Mouse (Mus musculus) layer of hippocampus, postnatal 36 days (tissue): ENCODE data around the gene Vipas39. TPM values are rescaled to one million over a fixed set of nuclear protein-coding genes. Genes with fewer than 3 reads are reported as not detected.

ENCODE experiments used
- DNase-seq, 2 experiments: peaks; one replicate each; pipeline ENCODE4 v3.0.0; 2022
- microRNA-seq, 2 experiments: library from miRNA; unstranded; fragments of <30 nt; microRNA quantifications; one replicate each; pipeline ENCODE4 v1.2.0; 2021
- total RNA-seq, 2 experiments: library from RNA; stranded (reverse); gene quantifications; 2 replicates each; pipeline ENCODE4 v1.2.3; 2021

Vipas39 gene
- total RNA-seq, 2 experiments from 2014 or later = 52.3 to 60.7 TPM

DNA sequence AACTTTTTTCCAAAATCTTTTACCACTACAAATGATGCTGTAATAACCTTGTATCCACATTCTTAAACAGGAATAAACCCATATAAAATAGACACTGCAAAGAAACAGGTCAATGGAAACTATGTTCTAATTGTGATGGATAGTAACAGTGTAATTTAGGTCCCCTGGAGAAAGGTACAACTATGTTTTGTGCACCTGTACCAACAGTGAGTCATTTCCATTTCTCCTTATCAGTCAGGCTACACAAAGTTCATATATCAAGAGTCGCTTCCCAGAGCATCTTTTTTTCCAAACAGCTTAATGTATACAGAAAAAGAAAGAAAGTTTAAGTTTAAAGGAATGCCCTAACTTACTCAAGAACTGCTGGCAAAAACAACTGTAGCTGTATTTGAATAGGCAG, 71.0 kb downstream of the Vipas39 start:
- DNase-seq = no peak

DNA sequence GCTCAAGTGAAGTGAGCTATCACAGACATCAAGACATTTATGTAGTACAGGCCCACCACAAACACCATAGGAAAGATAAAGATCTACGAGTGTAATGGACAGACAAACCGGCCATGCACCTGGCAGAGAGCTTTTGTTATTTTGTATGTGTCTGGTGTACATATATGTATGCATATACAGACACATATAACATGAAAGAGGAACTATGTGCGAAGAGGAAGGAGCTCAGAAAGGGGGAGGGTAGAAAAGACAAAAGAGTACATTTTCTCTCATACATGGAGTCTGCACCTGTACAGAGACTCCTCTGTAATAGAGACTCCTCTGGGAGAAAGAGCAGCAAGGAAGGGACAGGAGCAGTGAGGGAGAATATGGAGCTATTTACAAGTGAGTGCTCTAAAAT, 73.0 kb downstream of the Vipas39 start:
- DNase-seq = no peak

Small RNAs within 50 kb of the gene (microRNA-seq; reads per million reads assigned to microRNA genes)
- gene Gm47293 = 0 reads per million in 2 experiments

Other genes with a start within 250 kb of the Vipas39 start
- 10 to 100 TPM; 36.2 to 36.4 TPM for gene Tmem63c, start 244.9 kb downstream of the Vipas39 start, total RNA-seq
- 1 to 10 TPM; 2.5 TPM for gene Ngb, start 163.7 kb downstream of the Vipas39 start, total RNA-seq
- gene Gstz1, start 119.1 kb downstream of the Vipas39 start, total RNA-seq = 10 to 100 TPM; 47.3 to 48.1 TPM
- 10 to 100 TPM; 17.5 TPM for gene Pomt2, start 118.3 kb downstream of the Vipas39 start, total RNA-seq
- 1 to 10 TPM; 2.7 to 2.9 TPM for gene Samd15, start 66.5 kb downstream of the Vipas39 start, total RNA-seq
- gene Tmed8, start 65.8 kb downstream of the Vipas39 start, total RNA-seq = 10 to 100 TPM; 29.4 to 30.4 TPM
- 1 to 10 TPM; 2.6 to 3.7 TPM for gene Noxred1, start 27.5 kb downstream of the Vipas39 start, total RNA-seq
- 100 to 1,000 TPM; 198 to 207 TPM for gene Ahsa1, start 223 bp upstream of the Vipas39 start, total RNA-seq
- under 1 TPM in 1 of 2 experiments, not detected in 1; 0.42 TPM for gene Ism2, start 33.4 kb upstream of the Vipas39 start, total RNA-seq
- 10 to 100 TPM; 29.2 to 32.8 TPM for gene Sptlc2, start 122.1 kb upstream of the Vipas39 start, total RNA-seq
- gene Slirp, start 177.6 kb upstream of the Vipas39 start, total RNA-seq = 10 to 100 TPM; 90.6 to 99.4 TPM
- gene Alkbh1, start 177.8 kb upstream of the Vipas39 start, total RNA-seq = 10 to 100 TPM; 20.8 to 21.7 TPM
- gene Snw1, start 206.0 kb upstream of the Vipas39 start, total RNA-seq = 10 to 100 TPM; 67.3 to 68.6 TPM
- gene Gm5788, start 228.5 kb upstream of the Vipas39 start, total RNA-seq = not detected
- gene Gm8300, start 248.1 kb upstream of the Vipas39 start, total RNA-seq = not detected